Mouse (Mus musculus) left cerebral cortex, postnatal 25 days (tissue): Measurements from ENCODE around the gene Smyd3. TPM values are rescaled to one million over a fixed set of nuclear protein-coding genes. Genes with fewer than 3 reads are reported as not detected.

ENCODE experiments used
- DNase-seq, 2 experiments: peaks; one replicate each; pipeline ENCODE4 v3.0.0; 2022; ENCODE audit warnings: low spot score in 2 of 2, mixed read lengths in 1 of 2
- intact Hi-C: fragments of 180-260 bp; cut with DNase I; formaldehyde crosslinking; loops from one replicate; pipeline ENCODE4 v1.15.1; 2025
- total RNA-seq, 2 experiments: library from RNA; stranded (reverse); gene quantifications; 2 replicates each; pipeline ENCODE4 v1.2.3; 2021

Gene Smyd3
- total RNA-seq, 2 experiments from 2014 or later: 22.1 to 23.6 TPM

- intact Hi-C loops: no loop called here
- no peak for DNase-seq
Measured at GRCm38 (mm10) chr1:179061053-179061452, 456.8 kb downstream of the Smyd3 start.

DNA sequence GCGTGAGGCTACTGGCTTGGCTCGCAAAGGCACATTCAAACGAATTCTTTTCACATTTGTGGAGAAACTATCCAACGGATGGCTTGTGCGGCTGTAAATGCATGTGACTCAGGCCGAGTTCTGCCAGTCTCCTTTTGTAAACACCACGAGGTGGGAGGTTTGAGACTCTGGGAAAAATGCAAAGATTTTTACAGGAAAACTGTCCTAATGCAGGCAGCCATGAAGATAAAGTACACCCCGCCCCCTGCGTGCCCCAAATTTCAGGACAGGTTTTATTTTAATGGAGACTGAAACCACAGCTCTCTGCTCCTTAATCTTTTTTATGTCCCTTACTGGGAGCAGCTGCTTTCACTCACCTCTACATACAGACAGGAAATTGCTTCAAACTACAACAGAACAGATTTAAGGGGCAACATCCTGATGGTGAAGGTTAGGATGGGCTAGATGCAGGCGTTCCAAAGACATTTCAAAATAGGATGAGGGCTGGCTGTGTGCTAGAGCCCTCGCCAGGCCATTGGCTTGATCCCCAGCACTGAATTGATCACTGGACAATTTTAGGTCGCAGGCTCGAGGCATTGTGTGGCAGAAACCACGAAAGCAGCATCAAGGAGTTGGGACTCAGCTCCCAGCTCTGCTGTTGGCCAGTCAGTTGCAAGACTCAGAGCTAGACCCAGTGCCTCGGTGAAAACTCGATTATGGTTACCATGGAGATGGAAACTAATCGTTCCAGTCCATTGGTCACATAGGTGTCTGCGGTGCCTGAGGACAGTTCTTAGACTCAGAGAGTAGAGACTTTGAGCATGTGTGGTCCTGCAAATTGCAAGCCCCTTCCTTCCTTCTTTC is 457.5 kb downstream of the Smyd3 start:
- DNase-seq: peak in 1 of 2 experiments; percentile 44
- intact Hi-C loops: no loop called here

DNA sequence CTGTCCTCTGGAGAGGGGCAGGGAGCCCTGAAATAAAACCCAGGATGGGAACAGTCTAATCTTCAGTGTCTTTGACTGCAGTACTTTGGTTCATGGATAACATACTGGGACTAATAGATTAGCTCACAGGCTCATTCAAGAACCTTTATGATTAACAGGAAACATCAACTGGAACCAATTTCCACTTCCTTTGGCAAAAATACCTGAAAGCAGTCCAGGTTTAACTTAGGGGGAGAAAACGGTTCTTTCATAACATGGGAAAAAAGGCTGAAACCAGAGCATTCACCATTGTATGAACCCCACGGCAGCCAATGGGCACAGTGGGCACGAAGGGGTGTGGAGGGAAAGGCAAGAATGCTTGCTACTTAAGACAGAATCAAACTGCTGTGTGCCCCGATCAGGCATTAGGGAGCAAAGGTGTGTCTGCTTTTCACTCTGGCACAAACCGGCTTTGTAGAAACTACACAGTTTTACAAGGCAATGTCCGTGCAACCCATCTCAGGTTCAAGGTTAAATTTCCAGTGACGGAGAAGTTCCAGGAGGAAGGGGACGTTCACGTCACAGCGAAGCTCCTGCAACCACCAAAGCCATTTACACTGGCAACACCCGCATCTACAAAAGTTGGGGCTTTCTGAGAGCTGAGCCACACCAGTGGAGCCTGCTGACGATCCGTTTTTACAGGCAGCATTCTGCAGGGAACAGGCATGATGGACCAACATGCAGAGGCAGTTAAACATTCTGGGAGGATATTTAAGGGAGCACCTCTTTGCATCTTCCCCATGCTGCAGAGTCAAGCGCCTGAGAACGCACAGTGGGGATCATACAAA is 458.3 kb downstream of the Smyd3 start:
- no peak for DNase-seq

GRCm38 (mm10) chr1:179058675-179059074 is 459.2 kb downstream of the Smyd3 start:
- no peak for DNase-seq
- intact Hi-C loops: no loop called here

More for the DNA sequence above, 458.3 kb downstream of the Smyd3 start:
- intact Hi-C loops: no loop called here

DNA sequence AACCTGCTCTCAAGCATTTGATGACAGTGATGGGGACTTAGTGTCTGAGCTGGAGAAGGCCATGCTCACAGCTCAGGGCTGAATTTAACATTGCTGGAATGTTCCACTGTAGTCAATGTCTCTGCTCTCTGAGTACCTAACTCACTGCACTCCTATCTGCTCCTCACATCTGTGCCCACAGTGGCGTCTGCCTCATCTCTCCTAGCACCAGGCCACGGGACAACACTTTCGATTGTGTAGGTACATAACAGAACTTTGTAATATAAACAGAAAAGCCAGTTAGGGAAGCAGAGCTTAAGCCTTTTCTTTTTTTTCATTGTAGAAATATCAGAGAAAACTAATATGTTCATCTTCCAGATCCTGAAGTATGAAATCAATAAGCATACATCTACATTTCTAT is 462.1 kb downstream of the Smyd3 start:
- no peak for DNase-seq
- intact Hi-C loops: no loop called here

DNA sequence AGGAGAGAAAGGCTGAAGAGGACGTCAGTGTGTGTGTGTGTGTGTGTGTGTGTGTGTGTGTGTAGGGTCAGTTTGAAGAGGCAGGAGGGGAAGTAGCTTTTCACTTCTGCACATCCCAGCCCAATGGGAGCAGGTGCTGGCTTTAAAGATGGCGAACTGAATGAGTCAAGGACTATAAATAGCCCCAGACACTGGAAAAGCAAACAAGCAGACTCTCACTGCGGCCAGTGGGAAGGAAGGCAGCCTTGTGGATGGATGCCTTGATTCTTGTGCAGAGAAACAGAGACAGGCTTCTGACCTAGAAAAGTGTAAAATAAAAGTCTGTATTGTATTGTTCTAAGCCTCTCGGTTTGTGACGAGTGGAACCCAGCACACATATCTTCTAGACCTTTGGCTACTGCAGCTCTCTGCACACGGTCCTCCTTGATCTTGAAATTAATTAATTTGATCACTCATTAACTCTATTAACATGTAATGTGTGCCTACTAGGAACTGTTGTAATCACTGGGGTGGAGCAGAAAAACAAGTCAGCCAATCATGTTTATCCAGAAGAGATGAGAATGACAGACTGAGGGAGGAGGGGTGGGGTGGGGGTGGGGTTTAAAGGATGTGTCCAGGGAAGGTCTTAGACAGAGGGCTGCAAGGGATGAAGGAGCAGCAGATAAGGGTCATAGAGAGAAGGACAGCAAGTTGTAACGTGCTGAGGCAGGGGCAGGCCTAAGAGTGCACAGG is 463.3 kb downstream of the Smyd3 start:
- DNase-seq: peak in 1 of 2 experiments; percentile 28
- intact Hi-C loops: no loop called here

DNA sequence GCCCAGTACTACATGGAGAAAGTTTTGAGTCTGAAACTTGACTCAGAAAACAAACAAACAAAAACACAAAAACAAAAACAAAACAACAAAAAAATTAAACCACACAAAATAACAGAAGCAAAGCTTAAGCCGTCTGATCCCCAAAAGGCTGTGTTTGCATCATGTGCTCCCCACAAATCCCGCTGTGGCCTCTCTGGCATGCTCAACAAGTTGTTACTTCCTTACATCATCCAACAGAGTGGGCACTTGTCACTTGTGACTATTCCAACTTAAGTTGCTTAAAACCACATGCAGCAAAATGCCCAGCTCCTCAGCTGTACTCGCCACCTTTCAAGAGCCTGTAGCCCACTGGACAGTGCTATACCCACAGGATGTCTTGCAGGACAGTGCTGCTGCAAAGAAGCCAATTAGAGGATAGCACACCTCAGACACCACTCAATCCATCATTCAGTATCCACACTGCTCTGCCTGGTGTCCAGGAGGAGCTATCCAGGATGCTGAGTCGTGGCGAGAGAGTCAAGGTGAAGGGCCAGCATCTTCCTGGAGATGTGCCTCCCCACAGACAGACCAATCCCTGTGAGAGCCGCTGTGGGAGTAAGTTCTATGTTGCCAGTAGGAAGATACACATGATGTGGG is 465.2 kb downstream of the Smyd3 start:
- intact Hi-C loops: no loop called here
- no peak for DNase-seq

- DNase-seq: no peak
Measured at GRCm38 (mm10) chr1:179047931-179048596, 469.8 kb downstream of the Smyd3 start.

DNA sequence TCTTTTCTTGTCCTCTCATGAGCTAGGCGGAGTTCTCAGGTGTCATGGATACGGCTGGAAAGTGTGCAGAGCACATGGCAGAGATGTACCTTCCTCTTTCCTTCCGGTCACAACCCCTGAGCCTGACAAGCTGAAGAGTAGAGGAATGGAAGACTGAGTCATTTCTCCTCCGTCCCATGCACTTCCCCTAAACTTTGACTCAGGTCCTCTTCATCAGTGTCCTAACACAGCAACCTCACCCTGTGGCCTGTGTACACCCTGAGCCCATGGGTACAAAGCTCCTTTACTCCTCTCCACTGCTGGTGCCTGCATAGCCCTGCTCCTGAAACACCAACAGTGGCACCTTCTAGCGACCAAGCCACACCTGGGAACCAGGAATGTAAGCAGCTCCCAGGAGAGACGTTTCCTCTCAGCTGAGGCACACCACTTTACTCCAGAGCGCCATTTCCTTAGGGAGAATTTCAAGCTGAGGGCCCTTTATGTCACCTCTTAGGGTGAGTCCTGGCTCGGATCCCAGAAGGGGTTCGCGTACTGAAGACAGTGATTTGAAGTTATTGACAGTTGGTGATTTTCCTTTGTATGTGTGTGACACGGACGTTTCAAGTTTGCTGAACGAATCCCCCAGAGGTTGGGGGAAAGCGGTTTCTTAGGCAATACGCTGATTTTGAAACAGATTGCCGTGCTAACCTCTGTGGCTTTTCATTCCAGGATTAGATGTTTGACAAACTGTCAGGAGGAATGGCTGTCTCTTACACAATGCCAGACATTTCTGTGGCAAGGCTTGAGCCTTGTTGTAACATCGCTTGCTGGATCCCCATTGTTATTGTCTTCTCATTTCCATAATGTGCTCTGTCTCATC is 471.8 kb downstream of the Smyd3 start:
- intact Hi-C loops: no loop called here
- DNase-seq: no peak

More at GRCm38 (mm10) chr1:179047931-179048596, 469.8 kb downstream of the Smyd3 start:
- intact Hi-C loops: no loop called here

DNA sequence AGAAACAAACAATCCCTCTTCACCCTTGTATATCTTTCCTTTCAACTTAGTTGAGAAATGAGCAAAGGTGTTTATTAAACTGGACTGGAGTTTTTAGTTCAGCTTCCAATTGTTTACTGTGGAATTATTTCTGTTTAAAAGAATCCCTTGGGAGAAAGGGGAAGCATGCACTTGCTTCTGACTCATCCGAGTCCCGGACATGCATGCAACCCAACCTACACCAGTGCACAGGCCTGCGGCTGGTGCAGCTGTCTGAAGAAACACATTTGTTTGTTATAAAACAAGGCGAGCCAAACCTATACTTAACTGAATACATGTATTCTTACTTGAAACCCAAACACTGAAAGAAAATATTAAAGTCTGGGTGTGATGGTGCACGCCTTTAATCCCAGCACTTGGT is 473.7 kb downstream of the Smyd3 start:
- DNase-seq: no peak
- intact Hi-C loops: no loop called here

DNA sequence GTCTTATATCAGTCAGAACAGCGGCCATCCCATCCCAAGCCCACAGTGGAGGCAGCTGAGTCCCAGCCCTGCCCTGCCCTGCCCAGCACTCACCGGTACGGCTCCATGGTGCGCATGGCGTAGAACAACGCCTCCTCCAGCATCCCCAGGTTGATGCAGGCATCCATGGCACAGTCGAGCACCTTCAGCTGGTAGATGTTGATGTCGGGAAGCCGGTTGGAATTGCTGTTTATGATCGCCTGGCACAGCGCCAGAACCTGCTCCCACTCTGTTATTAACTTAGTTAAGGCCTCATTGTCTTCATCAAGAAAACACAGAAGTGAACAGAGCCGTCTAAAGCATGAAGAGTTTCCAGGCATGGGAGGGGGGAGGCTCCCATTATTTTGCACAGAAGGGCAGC is 474.2 kb downstream of the Smyd3 start:
- no peak for DNase-seq
- intact Hi-C loops: no loop called here

GRCm38 (mm10) chr1:179041905-179042337 is 475.9 kb downstream of the Smyd3 start:
- DNase-seq: peak; percentile 42 to 48
- intact Hi-C loops: no loop called here

DNA sequence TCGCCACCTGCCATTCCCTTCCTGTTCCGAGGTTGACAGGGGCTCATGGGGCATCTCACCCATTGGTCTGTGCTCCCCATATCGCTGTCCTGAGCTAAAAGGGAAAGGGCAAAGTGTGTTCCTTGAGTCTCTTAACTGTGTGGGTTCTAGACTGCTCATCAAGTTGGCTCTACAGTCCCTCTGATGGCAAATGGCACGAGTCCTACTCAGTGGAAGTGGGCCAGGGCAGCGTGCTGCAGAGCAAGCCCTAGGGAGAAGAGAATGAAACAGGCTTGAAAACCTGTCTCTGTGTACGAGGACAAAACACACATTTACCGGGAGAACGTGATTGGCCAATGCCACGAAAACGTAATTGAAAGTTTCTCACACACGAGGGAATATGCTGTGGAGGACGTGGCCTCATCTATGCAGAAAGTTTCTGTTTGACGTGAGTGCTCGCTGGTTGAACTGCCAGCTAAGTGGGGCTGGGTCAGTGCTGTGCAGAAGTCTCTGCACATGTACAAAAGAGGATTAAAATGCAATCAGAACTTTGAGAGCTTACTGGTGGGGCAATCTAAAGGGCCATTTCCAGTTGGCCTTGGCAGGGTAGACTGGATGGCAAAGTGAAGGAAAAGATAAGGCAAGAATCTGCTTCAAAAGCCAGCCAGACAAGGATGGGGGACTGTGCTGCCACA is 476.5 kb downstream of the Smyd3 start:
- intact Hi-C loops: no loop called here

GRCm38 (mm10) chr1:179038801-179039200 is 479.0 kb downstream of the Smyd3 start:
- no peak for DNase-seq
- intact Hi-C loops: no loop called here

More for the DNA sequence above, 476.5 kb downstream of the Smyd3 start:
- DNase-seq: no peak

- intact Hi-C loops: no loop called here
- no peak for DNase-seq
Measured at GRCm38 (mm10) chr1:179032947-179033346, 484.9 kb downstream of the Smyd3 start.

DNA sequence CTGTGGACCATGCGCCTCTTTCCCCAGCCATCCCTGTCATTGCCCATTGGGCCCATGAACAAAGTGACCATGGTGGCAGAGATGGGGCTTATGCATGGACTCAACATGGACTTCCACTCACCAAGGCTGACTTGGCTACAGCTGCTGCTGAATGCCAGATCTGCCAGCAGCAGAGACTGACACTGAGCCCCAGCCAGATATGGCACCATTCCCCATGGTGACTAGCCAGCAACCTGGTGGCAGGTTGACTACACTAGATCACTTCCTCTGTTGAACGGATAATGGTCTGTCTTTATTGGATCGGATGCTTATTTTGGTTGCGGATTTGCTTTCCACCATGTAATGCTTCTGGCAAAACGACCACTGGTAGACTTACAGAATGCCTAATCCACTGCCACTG is 486.3 kb downstream of the Smyd3 start:
- intact Hi-C loops: no loop called here

GRCm38 (mm10) chr1:179026614-179027013 is 491.2 kb downstream of the Smyd3 start:
- DNase-seq: peak; percentile 18 to 84
- intact Hi-C loops: no loop called here

More for the DNA sequence above, 486.3 kb downstream of the Smyd3 start:
- DNase-seq: no peak
